Mouse (Mus musculus) brain, embryonic 14.5 days (tissue): Measurements from ENCODE around the gene Dhrs7.
"Not testable (repeated sequence)": the region's sequence is repeated elsewhere in the genome, so short reads cannot be mapped to it uniquely, and the experiment has no call there.

Experiments
- CTCF ChIP-seq: fragments of 200-500 bp; IDR thresholded peaks from 2 replicates; pipeline ENCODE4 v1.5.1; 2012; ENCODE audit warnings: inconsistent platforms, mild to moderate bottlenecking, moderate library complexity, borderline replicate concordance; ENCODE audit not compliant: insufficient read depth, insufficient read length; ENCODE audit errors: extremely low read depth
- POLR2A ChIP-seq: fragments of 200-500 bp; IDR thresholded peaks from 2 replicates; pipeline ENCODE4 v1.6.1; 2012; ENCODE audit warnings: mild to moderate bottlenecking, inconsistent platforms, borderline replicate concordance; ENCODE audit not compliant: poor library complexity, insufficient read depth, insufficient read length, severe bottlenecking; ENCODE audit errors: extremely low read depth

GRCm38 (mm10) chr12:72687741-72688140, 23.0 kb upstream of the Dhrs7 start:
- TF ChIP-seq CTCF, POLR2A: not testable (repeated sequence)
